ENCODE assay signal across 8 mouse cellular contexts in the genomic region with DNA sequence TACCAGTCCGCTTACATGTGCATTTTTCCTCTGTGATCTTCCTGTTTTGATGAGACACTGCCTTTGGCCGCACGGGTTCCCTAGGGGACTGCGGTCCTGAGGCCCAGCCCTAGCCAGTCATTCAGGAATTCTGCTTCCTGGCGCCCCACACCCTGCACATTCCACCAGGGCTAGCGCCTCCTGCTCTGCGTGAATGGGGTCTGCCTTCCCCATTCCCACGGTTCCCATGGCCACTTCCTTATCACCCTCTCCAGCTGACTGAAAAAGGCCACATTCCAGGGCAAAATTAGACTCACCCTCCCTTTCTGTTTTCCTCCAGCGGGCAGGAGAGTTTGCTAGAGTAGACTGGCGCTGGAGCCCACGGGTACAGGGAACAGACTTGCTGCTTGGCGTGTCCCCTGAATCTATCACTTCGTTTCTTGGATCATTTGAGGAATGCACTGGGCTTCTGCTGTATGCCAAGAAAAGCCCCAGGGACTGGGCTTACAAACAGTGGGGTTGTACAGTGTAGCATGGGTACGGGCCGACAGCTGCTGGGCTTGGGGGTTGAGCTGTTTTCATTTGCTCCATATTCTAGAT. TPM values are rescaled to one million over a fixed set of nuclear protein-coding genes. Genes with fewer than 3 reads are reported as not detected.
A peak's percentile ranks its signal among the peaks of the same experiment; 100 is the strongest.
DNase-seq lines count a peak whose midpoint lies in the region; ATAC-seq lines count a peak whose summit lies in the region.

No protein-coding gene starts in this region.

- peak overlapping the region; percentile 4; the same call in 1 of the 2 replicates for H3K4me2 ChIP-seq in embryonic facial prominence, embryonic 15.5 days (replicated peaks)
- H3K4me2 ChIP-seq in heart, embryonic 15.5 days: peak overlapping the region; percentile 54

- H3K36me3 ChIP-seq in embryonic facial prominence, embryonic 15.5 days: peaks cover 11% of the 10 kb centered on the region
- peaks cover 11% of the 10 kb centered on the region; the same call in 1 of the 2 replicates for H3K36me3 ChIP-seq in heart, embryonic 15.5 days

- H3K9me3 ChIP-seq in embryonic facial prominence, embryonic 15.5 days (replicated peaks): no peaks in the 10 kb centered on the region
- no peaks in the 10 kb centered on the region for H3K9me3 ChIP-seq in heart, embryonic 15.5 days (replicated peaks)

- peak; percentile 84 for ATAC-seq in embryonic facial prominence, embryonic 15.5 days (ENCODE audit: insufficient number of reproducible peaks, low FRiP score, low TSS enrichment, low read depth)
- peak; percentile 92 for ATAC-seq in heart, embryonic 15.5 days (replicated peaks; ENCODE audit: insufficient number of reproducible peaks, insufficient read depth, low FRiP score, low read depth)
- ATAC-seq in megakaryocyte-erythroid progenitor cell, adult 5-6 weeks (replicated peaks; ENCODE audit: low FRiP score, low TSS enrichment, poor library complexity, severe bottlenecking): no peak

- no peak overlapping the region for H3K4me3 ChIP-seq in embryonic facial prominence, embryonic 15.5 days (replicated peaks)
- peak overlapping the region; percentile 6; the same call in 1 of the 2 replicates for H3K4me3 ChIP-seq in heart, embryonic 15.5 days

- WGBS in embryonic facial prominence, embryonic 15.5 days: 48% methylated on average over 15 of the region's 15 CpGs
- WGBS in heart, embryonic 15.5 days: 12% methylated on average over 15 of the region's 15 CpGs

- DNase-seq in cerebellum, postnatal 25 days: peak; percentile 50 to 56
- DNase-seq in cerebellum, adult 18-20 months: no peak
- DNase-seq in kidney, postnatal 14 days: peak; percentile 91
- peak; percentile 77 for DNase-seq in mesoderm, embryonic 11.5 days (ENCODE audit: low read depth, low spot score)
- DNase-seq in T-cell, adult 2 months (ENCODE audit: low spot score): no peak

- H3K4me1 ChIP-seq in embryonic facial prominence, embryonic 15.5 days: peaks cover 37% of the 10 kb centered on the region
- H3K4me1 ChIP-seq in heart, embryonic 15.5 days (replicated peaks): peaks cover 62% of the 10 kb centered on the region

- no peak overlapping the region for H3K9ac ChIP-seq in embryonic facial prominence, embryonic 15.5 days
- H3K9ac ChIP-seq in heart, embryonic 15.5 days: peak overlapping the region; percentile 10; the same call in 1 of the 2 replicates

- peak overlapping the region; percentile 75 for H3K27ac ChIP-seq in embryonic facial prominence, embryonic 15.5 days (replicated peaks)
- H3K27ac ChIP-seq in heart, embryonic 15.5 days: peak overlapping the region; percentile 89

- no peaks in the 10 kb centered on the region for H3K27me3 ChIP-seq in embryonic facial prominence, embryonic 15.5 days
- no peaks in the 10 kb centered on the region for H3K27me3 ChIP-seq in heart, embryonic 15.5 days

RNA-seq across cellular contexts. Expression of gene Dusp1, which starts 22.7 kb away (rescaled TPM):
- polyA plus RNA-seq in embryonic facial prominence, embryonic 15.5 days (2015; fragmentation: Nextera tagmentation; extraction: Ambion mirVana): 28.4 and 33.3 TPM in 2 replicates
- polyA plus RNA-seq in heart, embryonic 15.5 days (2015; fragmentation: Nextera tagmentation; extraction: Ambion mirVana): 30.8 and 38.1 TPM in 2 replicates
- total RNA-seq in megakaryocyte-erythroid progenitor cell, adult 5-6 weeks (2014; fragmentation: Nextera tagmentation): 18.4 and 29.1 TPM in 2 replicates
- total RNA-seq in megakaryocyte-erythroid progenitor cell, adult 5-6 weeks (2017): 73.3 and 79.0 TPM in 2 replicates

RNA-seq across cellular contexts. Expression of gene Ergic1, which starts 23.4 kb away (rescaled TPM):
- 114 and 118 TPM in 2 replicates for polyA plus RNA-seq in embryonic facial prominence, embryonic 15.5 days (2015; fragmentation: Nextera tagmentation; extraction: Ambion mirVana)
- 75.0 and 92.0 TPM in 2 replicates for polyA plus RNA-seq in heart, embryonic 15.5 days (2015; fragmentation: Nextera tagmentation; extraction: Ambion mirVana)
- 51.7 and 55.0 TPM in 2 replicates for total RNA-seq in megakaryocyte-erythroid progenitor cell, adult 5-6 weeks (2014; fragmentation: Nextera tagmentation)
- 31.6 and 40.3 TPM in 2 replicates for total RNA-seq in megakaryocyte-erythroid progenitor cell, adult 5-6 weeks (2017)

Comparison
In these comparisons a context has a peak if more than half of its experiments do, and no peak if none do; other contexts are left out.
1. DNase-seq: peak in cerebellum, postnatal 25 days (2 of 2), kidney, postnatal 14 days (single experiment) and mesoderm, embryonic 11.5 days (single experiment); none in cerebellum, adult 18-20 months (0 of 2) and T-cell, adult 2 months (single experiment).